In genomic region chr7:98155546-98156279, GRCm38 (mm10) we compare ENCODE assay signal across 1 mouse cellular context.
TF ChIP-seq lines count a peak whose summit lies in the region.

No protein-coding gene starts in this region.

TF ChIP-seq in MEL, 35 proteins besides CTCF, POLR2A, EP300 and RAD21 (continued from another document):
- no peak for TF ChIP-seq GABPA (IDR thresholded peaks at IDR 0.05; ENCODE audit: low read depth, low read length)
- TF ChIP-seq ZC3H11A (IDR thresholded peaks at IDR 0.05; ENCODE audit: low read depth, low read length): peak; percentile 43
- TF ChIP-seq KAT2A (conservative IDR thresholded peaks at IDR 0.05; ENCODE audit: low read depth, low read length): no peak
- no peak for TF ChIP-seq ZKSCAN1 (IDR thresholded peaks at IDR 0.05; ENCODE audit: low read depth, low read length)
- TF ChIP-seq USF1 (IDR thresholded peaks at IDR 0.05; ENCODE audit: low read depth, low read length): no peak
- no peak for TF ChIP-seq RCOR1 (IDR thresholded peaks at IDR 0.05; ENCODE audit: low read depth, low read length)
- no peak for TF ChIP-seq MEF2A (IDR thresholded peaks at IDR 0.05; ENCODE audit: extremely low read depth, insufficient replicate concordance, low read depth, low read length, poor library complexity, severe bottlenecking)
- no peak for TF ChIP-seq HCFC1 (IDR thresholded peaks at IDR 0.05; ENCODE audit: low read depth, low read length)
